Mouse (Mus musculus): ENCODE results near the gene Arnt. TPM values are rescaled to one million over a fixed set of nuclear protein-coding genes. Genes with fewer than 3 reads are reported as not detected.

The Arnt gene
- polyA plus RNA-seq, 1 experiment from 2014 or later, result 12.5 TPM

- H3K4me2 ChIP-seq (ENCODE audit: low read depth, low read length), result no peak overlapping the region
- no peak overlapping the region for H3K27ac ChIP-seq (ENCODE audit: low read depth, low read length)
- no peaks in the 10 kb centered on the region for H3K36me3 ChIP-seq (ENCODE audit: control insufficient read depth, insufficient read depth, low read length)
- H3K27me3 ChIP-seq (ENCODE audit: control insufficient read depth, insufficient read depth, low read length), result no peaks in the 10 kb centered on the region
- ATAC-seq (ENCODE audit: low read depth), result no peak
- H3K9me3 ChIP-seq (ENCODE audit: control insufficient read depth, low read length), result no peaks in the 10 kb centered on the region
- WGBS, result 81% methylated on average over 7 of the region's 7 CpGs
- H3K4me1 ChIP-seq (ENCODE audit: control insufficient read depth, insufficient read depth, low read length), result no peaks in the 10 kb centered on the region
- H3K4me3 ChIP-seq (ENCODE audit: low read depth, low read length), result no peak overlapping the region
- no peak overlapping the region for H3K9ac ChIP-seq (replicated peaks; ENCODE audit: low read depth, low read length)
These were observed 108.8 kb downstream of the Arnt start for GRCm38 (mm10) chr3:95542981-95543380.

Other genes with a start within 250 kb of the Arnt start
- gene Gabpb2, start 216.5 kb upstream of the Arnt start, polyA plus RNA-seq (2014; fragmentation: Nextera tagmentation; extraction: Ambion mirVana), result 3.4 and 4.7 TPM in 2 replicates
- 48.7 and 61.6 TPM in 2 replicates for gene Cdc42se1, start 205.7 kb upstream of the Arnt start, polyA plus RNA-seq (2014; fragmentation: Nextera tagmentation; extraction: Ambion mirVana)
- 506 and 653 TPM in 2 replicates for gene Mllt11, start 202.2 kb upstream of the Arnt start, polyA plus RNA-seq (2014; fragmentation: Nextera tagmentation; extraction: Ambion mirVana)
- 0.23 and 0.31 TPM in 2 replicates for gene Gm128, start 192.8 kb upstream of the Arnt start, polyA plus RNA-seq (2014; fragmentation: Nextera tagmentation; extraction: Ambion mirVana)
- gene Bnipl, start 183.2 kb upstream of the Arnt start, polyA plus RNA-seq (2014; fragmentation: Nextera tagmentation; extraction: Ambion mirVana), result 0.28 TPM in 1 of 2 replicates, not detected in the other
- 37.2 and 47.3 TPM in 2 replicates for gene Mindy1, start 153.0 kb upstream of the Arnt start, polyA plus RNA-seq (2014; fragmentation: Nextera tagmentation; extraction: Ambion mirVana)
- gene Prune1, start 152.3 kb upstream of the Arnt start, polyA plus RNA-seq (2014; fragmentation: Nextera tagmentation; extraction: Ambion mirVana), result 59.1 and 66.7 TPM in 2 replicates
- 0.18 and 0.28 TPM in 2 replicates for gene Anxa9, start 127.2 kb upstream of the Arnt start, polyA plus RNA-seq (2014; fragmentation: Nextera tagmentation; extraction: Ambion mirVana)
- gene Cers2, start 119.6 kb upstream of the Arnt start, polyA plus RNA-seq (2014; fragmentation: Nextera tagmentation; extraction: Ambion mirVana), result 75.0 and 85.1 TPM in 2 replicates
- gene Setdb1, start 77.2 kb upstream of the Arnt start, polyA plus RNA-seq (2014; fragmentation: Nextera tagmentation; extraction: Ambion mirVana), result 50.4 and 54.3 TPM in 2 replicates
- gene 4930558C23Rik, start 31.5 kb upstream of the Arnt start, polyA plus RNA-seq (2014; fragmentation: Nextera tagmentation; extraction: Ambion mirVana), result not detected in 2 replicates
- 2.4 and 17.0 TPM in 2 replicates for gene Ctsk, start 64.9 kb downstream of the Arnt start, polyA plus RNA-seq (2014; fragmentation: Nextera tagmentation; extraction: Ambion mirVana)
- gene Ctss, start 92.4 kb downstream of the Arnt start, polyA plus RNA-seq (2014; fragmentation: Nextera tagmentation; extraction: Ambion mirVana), result 13.9 and 20.9 TPM in 2 replicates
- gene Hormad1, start 125.3 kb downstream of the Arnt start, polyA plus RNA-seq (2014; fragmentation: Nextera tagmentation; extraction: Ambion mirVana), result not detected in 2 replicates
- 29.5 and 32.4 TPM in 2 replicates for gene Golph3l, start 154.5 kb downstream of the Arnt start, polyA plus RNA-seq (2014; fragmentation: Nextera tagmentation; extraction: Ambion mirVana)
- 94.2 and 101 TPM in 2 replicates for gene Ensa, start 190.6 kb downstream of the Arnt start, polyA plus RNA-seq (2014; fragmentation: Nextera tagmentation; extraction: Ambion mirVana)
- gene Mcl1, start 224.4 kb downstream of the Arnt start, polyA plus RNA-seq (2014; fragmentation: Nextera tagmentation; extraction: Ambion mirVana), result 49.0 and 65.6 TPM in 2 replicates